Mouse (Mus musculus): ENCODE results near the gene March11. TPM values are rescaled to one million over a fixed set of nuclear protein-coding genes. Genes with fewer than 3 reads are reported as not detected.

Gene March11
- polyA plus RNA-seq (2015; fragmentation: Nextera tagmentation; extraction: Ambion mirVana), result 0.50 and 1.0 TPM in 2 replicates

DNA sequence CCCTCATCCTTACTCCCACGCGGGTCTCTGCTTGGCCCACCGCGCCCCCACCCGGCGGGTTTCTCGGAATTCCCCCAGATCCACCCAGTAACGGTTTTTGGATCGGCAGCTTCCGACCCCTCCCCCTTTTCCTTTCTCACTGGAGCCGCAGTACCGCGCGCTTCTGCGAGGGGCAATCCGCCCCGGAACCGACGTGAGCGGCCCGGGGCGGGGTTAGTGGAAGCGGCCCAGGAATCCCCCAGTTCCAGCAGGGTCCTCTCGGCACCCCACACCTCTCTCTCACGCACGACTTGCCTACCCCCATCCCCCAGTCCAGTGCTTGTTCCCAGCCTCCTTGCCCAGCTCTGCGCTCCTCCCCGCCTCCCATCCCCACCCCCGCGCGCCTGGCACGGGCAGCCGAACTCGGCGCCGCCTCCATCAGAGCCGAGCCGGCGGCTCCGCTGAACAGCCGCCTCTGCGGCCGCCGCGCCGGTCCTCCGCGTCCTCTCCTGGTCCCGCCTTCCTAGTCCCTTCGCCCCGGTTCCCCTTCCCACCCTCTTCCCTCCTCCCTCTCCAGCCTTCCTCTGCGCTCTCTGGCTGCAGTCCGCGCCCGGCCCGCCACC lies at the start of gene March11:
March11 (plus strand) TSS at position 420 of the 602 bp plus-strand sequence.
- Histone ChIP-seq H3K4me2 (replicated peaks) (peak within 1 kb of the TSS; percentile 97), H3K27ac (no peak within 1 kb of the TSS), H3K4me1 (peaks cover 14% of the 10 kb centered on the region), H3K9me3 (no peaks in the 10 kb centered on the region), H3K27me3 (peaks cover 46% of the 10 kb centered on the region), H3K4me3 (peak within 1 kb of the TSS; percentile 57), H3K36me3 (no peaks in the 10 kb centered on the region), H3K9ac (no peak within 1 kb of the TSS)
- under 1% methylated on average over 54 of the region's 56 CpGs for WGBS
- peak; percentile 83 for ATAC-seq (ENCODE audit: low FRiP score, low read depth)

DNA sequence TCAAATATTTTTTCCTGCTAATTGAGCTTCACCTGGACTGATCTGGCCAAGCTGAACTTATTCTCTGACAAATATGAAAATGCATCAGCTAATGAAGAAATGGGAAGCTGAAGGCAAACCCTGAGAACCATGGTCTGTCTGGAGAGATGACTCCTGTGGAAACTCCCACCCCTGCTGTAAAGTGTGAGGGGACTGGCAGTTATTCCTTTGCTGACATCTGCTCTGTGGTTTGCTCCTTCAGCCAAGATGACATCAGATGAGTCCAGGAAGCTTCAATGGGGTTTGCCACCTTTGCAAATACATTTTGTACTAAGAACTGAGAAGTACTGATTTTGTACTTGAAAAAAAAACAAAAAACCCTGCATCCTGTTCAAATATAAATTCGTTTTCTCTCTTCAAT lies 46.5 kb upstream of the March11 start:
- ATAC-seq (ENCODE audit: low FRiP score, low read depth), result no peak
- Histone ChIP-seq H3K36me3 (no peaks in the 10 kb centered on the region), H3K9ac (no peak overlapping the region), H3K4me2 (replicated peaks) (no peak overlapping the region), H3K27ac (no peak overlapping the region), H3K27me3 (no peaks in the 10 kb centered on the region), H3K9me3 (no peaks in the 10 kb centered on the region), H3K4me1 (no peaks in the 10 kb centered on the region), H3K4me3 (no peak overlapping the region)
- WGBS, result 43% methylated on average over 1 of the region's 1 CpGs

DNA sequence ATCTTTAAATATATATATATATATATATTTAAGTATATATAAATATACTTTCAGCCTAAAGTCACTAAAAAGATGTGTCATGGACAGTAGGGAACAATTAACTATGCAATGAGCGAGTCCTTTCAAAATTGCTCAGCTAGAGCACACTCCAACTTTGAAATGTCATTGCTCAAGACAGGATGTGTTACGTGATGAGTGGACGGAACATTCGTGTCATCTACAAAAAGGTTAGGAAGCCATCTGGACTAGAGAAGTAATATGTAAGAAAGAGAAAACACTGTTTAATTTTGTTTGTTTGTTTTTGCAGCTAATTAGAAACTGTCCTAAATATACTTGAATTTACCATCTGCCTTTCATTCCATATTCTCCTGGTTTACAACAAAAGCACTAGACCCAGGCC lies 39.3 kb upstream of the March11 start:
- WGBS, result 86% methylated on average over 4 of the region's 4 CpGs
- Histone ChIP-seq H3K36me3 (no peaks in the 10 kb centered on the region), H3K4me2 (replicated peaks) (no peak overlapping the region), H3K9ac (no peak overlapping the region), H3K27me3 (no peaks in the 10 kb centered on the region), H3K27ac (no peak overlapping the region), H3K4me1 (no peaks in the 10 kb centered on the region), H3K4me3 (no peak overlapping the region), H3K9me3 (no peaks in the 10 kb centered on the region)
- no peak for ATAC-seq (ENCODE audit: low FRiP score, low read depth)

DNA sequence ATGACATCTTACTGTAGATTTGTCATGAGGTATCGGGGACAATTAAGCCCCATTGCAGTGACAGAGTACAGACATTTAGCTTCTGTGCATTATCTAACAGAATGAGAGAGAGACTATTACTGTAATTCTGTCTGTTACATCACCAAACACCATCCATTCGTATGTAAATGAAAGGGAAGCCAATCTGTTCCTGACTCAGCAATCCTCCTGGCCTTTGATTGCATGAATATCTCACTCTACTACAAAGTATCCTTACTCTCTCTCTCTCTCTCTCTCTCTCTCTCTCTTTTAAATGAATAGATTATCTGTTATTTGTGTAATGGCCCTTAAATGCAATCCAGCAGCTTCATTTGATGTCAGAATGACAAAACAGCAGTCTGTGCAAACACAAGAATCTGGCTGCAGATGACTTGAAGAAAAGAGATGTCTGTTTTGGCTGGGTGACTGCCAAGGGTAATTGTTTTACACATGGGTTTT lies 32.8 kb upstream of the March11 start:
- Histone ChIP-seq H3K27ac (no peak overlapping the region), H3K4me3 (no peak overlapping the region), H3K4me1 (no peaks in the 10 kb centered on the region), H3K4me2 (replicated peaks) (no peak overlapping the region), H3K27me3 (no peaks in the 10 kb centered on the region), H3K9me3 (no peaks in the 10 kb centered on the region), H3K36me3 (no peaks in the 10 kb centered on the region), H3K9ac (no peak overlapping the region)
- ATAC-seq (ENCODE audit: low FRiP score, low read depth), result no peak
- WGBS, result 81% methylated on average over 2 of the region's 2 CpGs

DNA sequence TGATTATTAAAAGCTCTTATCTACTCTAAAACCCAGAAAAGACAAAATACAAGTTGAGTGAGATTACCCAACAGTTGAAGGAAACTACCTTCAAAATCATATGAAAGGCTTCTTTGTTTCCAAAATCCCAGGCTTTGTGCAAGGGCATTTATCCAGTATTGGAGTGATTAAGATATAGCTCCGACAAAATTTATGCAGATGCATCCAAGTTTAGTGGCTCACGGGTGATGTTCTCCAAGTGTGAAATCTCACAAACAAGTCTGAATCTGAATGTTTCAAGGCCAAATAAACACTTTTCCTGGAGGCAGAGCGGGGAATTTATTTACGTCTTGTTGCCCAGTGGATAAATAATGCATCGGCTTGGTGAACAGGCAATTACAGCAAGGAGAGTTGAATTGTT lies 32.2 kb upstream of the March11 start:
- no peak overlapping the region for H3K4me3 ChIP-seq
- no peak for ATAC-seq (ENCODE audit: low FRiP score, low read depth)
- WGBS, result 83% methylated on average over 5 of the region's 5 CpGs

GRCm38 (mm10) chr15:26291871-26292270 lies 17.0 kb upstream of the March11 start:
- Histone ChIP-seq H3K36me3 (no peaks in the 10 kb centered on the region), H3K9me3 (no peaks in the 10 kb centered on the region), H3K9ac (no peak overlapping the region), H3K27ac (no peak overlapping the region), H3K27me3 (no peaks in the 10 kb centered on the region), H3K4me1 (no peaks in the 10 kb centered on the region), H3K4me3 (no peak overlapping the region), H3K4me2 (replicated peaks) (no peak overlapping the region)
- ATAC-seq (ENCODE audit: low FRiP score, low read depth), result no peak
- 70% methylated on average over 4 of the region's 4 CpGs for WGBS

More for the DNA sequence above, 32.2 kb upstream of the March11 start:
- H3K36me3 ChIP-seq, result no peaks in the 10 kb centered on the region
- H3K9ac ChIP-seq, result no peak overlapping the region
- H3K27ac ChIP-seq, result no peak overlapping the region
- H3K27me3 ChIP-seq, result no peaks in the 10 kb centered on the region
- H3K4me2 ChIP-seq (replicated peaks), result no peak overlapping the region
- no peaks in the 10 kb centered on the region for H3K4me1 ChIP-seq
- H3K9me3 ChIP-seq, result no peaks in the 10 kb centered on the region

DNA sequence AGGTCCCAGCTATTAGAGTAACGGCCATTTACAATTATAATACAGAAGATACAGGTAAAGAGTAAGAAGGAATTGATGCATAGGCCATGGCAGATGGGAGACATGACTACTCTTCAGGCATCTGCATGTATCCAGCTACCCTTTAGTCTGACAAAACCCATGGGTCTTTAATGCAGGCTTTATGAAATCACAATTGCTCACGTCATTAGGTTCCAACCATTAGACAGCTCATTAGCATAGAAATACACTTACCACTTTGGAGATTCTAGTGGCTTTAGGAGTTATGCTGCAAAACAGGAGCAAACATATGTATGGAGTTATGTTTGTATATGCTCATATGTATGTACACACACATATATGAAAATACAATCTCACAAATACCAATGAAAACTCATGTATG lies 16.0 kb upstream of the March11 start:
- Histone ChIP-seq H3K27ac (no peak overlapping the region), H3K4me1 (no peaks in the 10 kb centered on the region), H3K9me3 (no peaks in the 10 kb centered on the region), H3K36me3 (no peaks in the 10 kb centered on the region), H3K27me3 (no peaks in the 10 kb centered on the region), H3K4me2 (replicated peaks) (no peak overlapping the region), H3K4me3 (no peak overlapping the region), H3K9ac (no peak overlapping the region)
- ATAC-seq (ENCODE audit: low FRiP score, low read depth), result no peak
- WGBS, result 76% methylated on average over 2 of the region's 2 CpGs

- H3K4me3 ChIP-seq, result no peak overlapping the region
- ATAC-seq (ENCODE audit: low FRiP score, low read depth), result no peak
- no peaks in the 10 kb centered on the region for H3K9me3 ChIP-seq
- H3K4me2 ChIP-seq (replicated peaks), result no peak overlapping the region
- no peak overlapping the region for H3K9ac ChIP-seq
- no peaks in the 10 kb centered on the region for H3K4me1 ChIP-seq
- H3K27ac ChIP-seq, result no peak overlapping the region
- WGBS, result 59% methylated on average over 1 of the region's 1 CpGs
- no peaks in the 10 kb centered on the region for H3K36me3 ChIP-seq
- H3K27me3 ChIP-seq, result no peaks in the 10 kb centered on the region
Observed at GRCm38 (mm10) chr15:26293215-26293614, 15.6 kb upstream of the March11 start.

- H3K4me2 ChIP-seq (replicated peaks), result no peak overlapping the region
- no peak overlapping the region for H3K27ac ChIP-seq
- no peaks in the 10 kb centered on the region for H3K27me3 ChIP-seq
- ATAC-seq (ENCODE audit: low FRiP score, low read depth), result no peak
- no peak overlapping the region for H3K9ac ChIP-seq
- no peak overlapping the region for H3K4me3 ChIP-seq
- H3K9me3 ChIP-seq, result no peaks in the 10 kb centered on the region
- H3K36me3 ChIP-seq, result no peaks in the 10 kb centered on the region
- WGBS, result 92% methylated on average over 6 of the region's 6 CpGs
- no peaks in the 10 kb centered on the region for H3K4me1 ChIP-seq
Observed at GRCm38 (mm10) chr15:26298668-26299067, 10.2 kb upstream of the March11 start.

DNA sequence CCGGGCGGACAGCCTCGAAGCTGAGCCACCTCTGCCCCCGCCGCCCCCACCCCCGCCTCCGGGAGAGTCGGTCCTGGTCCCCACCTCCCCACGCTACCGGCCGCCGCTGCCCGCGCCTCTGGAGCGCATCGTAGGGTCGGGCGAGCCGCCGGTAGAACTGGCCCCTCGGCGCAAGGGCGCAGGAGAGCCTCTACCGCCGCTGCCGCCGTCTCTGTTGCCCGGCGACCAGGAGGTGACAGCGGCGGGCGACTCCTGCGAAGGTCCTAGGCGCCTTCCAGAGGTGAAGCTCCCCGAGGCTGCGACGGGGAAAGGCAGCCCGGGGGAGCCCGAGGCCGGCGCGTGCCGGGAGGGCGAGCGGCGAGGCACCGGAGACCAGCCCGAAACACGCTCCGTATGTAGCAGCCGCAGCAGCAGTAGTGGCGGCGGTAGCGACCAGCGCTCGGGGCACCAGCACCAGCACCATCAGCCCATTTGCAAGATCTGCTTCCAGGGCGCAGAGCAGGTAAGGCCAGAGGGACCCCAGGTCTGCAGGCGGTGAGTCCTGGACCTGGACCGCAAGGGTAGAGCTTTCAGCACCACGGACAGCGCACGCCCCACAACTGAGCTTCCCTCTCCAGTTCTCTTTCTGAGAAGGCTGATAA lies 563 bp downstream of the March11 start:
- peak; percentile 84 for ATAC-seq (ENCODE audit: low FRiP score, low read depth)
- H3K9ac ChIP-seq, result no peak overlapping the region
- peak overlapping the region; percentile 57 for H3K4me3 ChIP-seq
- H3K4me1 ChIP-seq, result peaks cover 14% of the 10 kb centered on the region
- under 1% methylated on average over 54 of the region's 62 CpGs for WGBS
- H3K36me3 ChIP-seq, result no peaks in the 10 kb centered on the region
- peaks cover 46% of the 10 kb centered on the region for H3K27me3 ChIP-seq
- H3K9me3 ChIP-seq, result no peaks in the 10 kb centered on the region
- H3K27ac ChIP-seq, result no peak overlapping the region
- H3K4me2 ChIP-seq (replicated peaks), result peak overlapping the region; percentile 97

GRCm38 (mm10) chr15:26319866-26320265 lies 11.0 kb downstream of the March11 start:
- H3K4me3 ChIP-seq, result no peak overlapping the region
- no peaks in the 10 kb centered on the region for H3K36me3 ChIP-seq
- WGBS, result 86% methylated on average over 2 of the region's 2 CpGs
- ATAC-seq (ENCODE audit: low FRiP score, low read depth), result no peak
- H3K4me2 ChIP-seq (replicated peaks), result no peak overlapping the region
- H3K9ac ChIP-seq, result no peak overlapping the region
- H3K27me3 ChIP-seq, result no peaks in the 10 kb centered on the region
- no peak overlapping the region for H3K27ac ChIP-seq
- no peaks in the 10 kb centered on the region for H3K9me3 ChIP-seq
- H3K4me1 ChIP-seq, result no peaks in the 10 kb centered on the region

- no peaks in the 10 kb centered on the region for H3K9me3 ChIP-seq
- H3K4me2 ChIP-seq (replicated peaks), result no peak overlapping the region
- H3K27me3 ChIP-seq, result no peaks in the 10 kb centered on the region
- WGBS, result 89% methylated on average over 3 of the region's 3 CpGs
- no peak overlapping the region for H3K27ac ChIP-seq
- no peak for ATAC-seq (ENCODE audit: low FRiP score, low read depth)
- H3K9ac ChIP-seq, result no peak overlapping the region
- H3K4me1 ChIP-seq, result no peaks in the 10 kb centered on the region
- no peaks in the 10 kb centered on the region for H3K36me3 ChIP-seq
- H3K4me3 ChIP-seq, result no peak overlapping the region
Observed at GRCm38 (mm10) chr15:26320402-26320801, 11.6 kb downstream of the March11 start.

GRCm38 (mm10) chr15:26322804-26323203 lies 14.0 kb downstream of the March11 start:
- no peak overlapping the region for H3K27ac ChIP-seq
- H3K4me3 ChIP-seq, result no peak overlapping the region
- no peaks in the 10 kb centered on the region for H3K36me3 ChIP-seq
- no peaks in the 10 kb centered on the region for H3K9me3 ChIP-seq
- H3K4me2 ChIP-seq (replicated peaks), result no peak overlapping the region
- no peak overlapping the region for H3K9ac ChIP-seq
- 77% methylated on average over 4 of the region's 4 CpGs for WGBS
- H3K27me3 ChIP-seq, result no peaks in the 10 kb centered on the region
- H3K4me1 ChIP-seq, result no peaks in the 10 kb centered on the region
- ATAC-seq (ENCODE audit: low FRiP score, low read depth), result no peak

Measured in limb, embryonic 13.5 days (tissue).